Mouse (Mus musculus) Patski (cell line): ENCODE results near the gene Raf1. TPM values are rescaled to one million over a fixed set of nuclear protein-coding genes. Genes with fewer than 3 reads are reported as not detected.
"Not testable (repeated sequence)": the region's sequence is repeated elsewhere in the genome, so short reads cannot be mapped to it uniquely, and the experiment has no call there.

Experiments
- ATAC-seq: fragments of 100-300 bp; one replicate; pipeline ENCODE4 v1.8.0; 2021
- CTCF ChIA-PET: fragments of 350-600 bp; sonication (Branson Sonifier 250); formaldehyde crosslinking; loops from one replicate; lab custom pipeline; 2022; ENCODE audit warnings: inconsistent platforms; lab: Charles Lee
- POLR2A ChIA-PET: fragments of 350-600 bp; sonication (Branson Sonifier 250); formaldehyde crosslinking; loops from one replicate; lab custom pipeline; 2022; ENCODE audit warnings: antibody characterized with exemption, inconsistent platforms; lab: Charles Lee
- DNase-seq: peaks from one replicate; pipeline ENCODE4 v3.0.0-alpha.2; 2011; ENCODE audit warnings: low read depth, low spot score
- H3K27me3 ChIP-seq: fragments of 371-371 bp; one replicate; pipeline ENCODE4 v1.5.1; 2021
- CTCF ChIP-seq: fragments of 100-300 bp; IDR thresholded peaks from one replicate; pipeline ENCODE4 v1.5.1; 2021
- in situ Hi-C: fragments of 300-500 bp; cut with MboI; formaldehyde crosslinking; loops from 3 replicates; pipeline ENCODE4 v1.11.1; 2018; ENCODE audit warnings: low pct_unique_long_range_greater_than_20kb, mixed read lengths
- polyA plus RNA-seq: library from polyadenylated mRNA; unstranded; gene quantifications from one replicate; pipeline ENCODE4 v1.2.3, GENCODE M21; 2021

Gene Raf1
- polyA plus RNA-seq, 1 experiment from 2014 or later, result 96.8 TPM

DNA sequence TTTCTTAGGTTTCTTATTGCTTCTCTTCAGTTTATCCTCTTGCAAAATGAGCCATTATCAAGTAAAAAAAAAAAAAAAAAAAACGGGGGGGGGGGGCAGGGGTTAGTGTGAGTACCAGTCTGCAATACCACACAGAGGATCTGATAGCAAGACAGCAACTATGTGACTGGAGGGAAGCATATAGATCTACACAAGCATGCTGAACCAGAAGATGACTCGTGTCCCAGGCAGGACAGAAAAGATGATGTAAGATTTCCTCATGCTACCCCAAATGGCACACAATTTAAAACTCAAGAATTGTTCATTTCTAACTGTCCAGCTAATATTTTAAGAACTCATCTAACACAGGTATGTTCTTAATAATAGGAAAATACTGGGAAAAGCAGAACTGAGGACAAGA is 22.5 kb downstream of the Raf1 start:
- CTCF ChIA-PET, result interaction anchor here (0.7 to 1.1 kb wide), 3 partner anchors 12 to 14 kb away, joined by 4 to 5 read pairs (median 4); no protein-coding TSS in a partner anchor
- H3K27me3 ChIP-seq, result no peaks in the 10 kb centered on the region

DNA sequence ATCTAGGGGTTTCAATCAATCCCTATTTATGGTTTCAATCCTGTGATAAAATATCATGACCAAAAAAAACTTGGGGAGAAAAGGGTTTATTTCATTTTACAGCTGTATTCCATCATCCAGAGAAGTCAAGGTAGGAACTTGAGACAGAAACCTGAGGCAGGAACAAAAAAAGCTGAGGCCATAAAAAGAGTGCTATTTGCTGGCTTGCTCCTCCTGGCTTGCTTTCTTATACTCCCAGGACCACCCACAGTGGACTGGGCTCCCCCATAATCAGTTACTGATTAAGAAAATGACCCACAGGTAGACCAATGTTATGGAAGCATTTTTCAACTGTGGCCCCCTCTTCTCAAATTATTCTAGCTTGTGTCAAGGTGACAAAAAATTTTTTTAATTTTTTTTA is 24.7 kb downstream of the Raf1 start:
- no peaks in the 10 kb centered on the region for H3K27me3 ChIP-seq
- TF ChIP-seq CTCF, result no peak
- DNase-seq (no peak), ATAC-seq (no peak)
- in situ Hi-C loops, result no loop called here
- POLR2A ChIA-PET, result interaction anchor here (0.7 to 1.2 kb wide), 2 partner anchors 25 to 425 kb away, joined by 3 read pairs; partner anchors contain the start of gene Raf1
- CTCF ChIA-PET, result interaction anchor here (1.0 to 2.2 kb wide), 3 partner anchors 11 to 22 kb away, joined by 3 to 5 read pairs (median 4); no protein-coding TSS in a partner anchor

More for the DNA sequence above, 22.5 kb downstream of the Raf1 start:
- in situ Hi-C loops, result no loop called here
- ATAC-seq (no peak), DNase-seq (no peak)
- TF ChIP-seq CTCF, result no peak
- POLR2A ChIA-PET, result no interaction called here

DNA sequence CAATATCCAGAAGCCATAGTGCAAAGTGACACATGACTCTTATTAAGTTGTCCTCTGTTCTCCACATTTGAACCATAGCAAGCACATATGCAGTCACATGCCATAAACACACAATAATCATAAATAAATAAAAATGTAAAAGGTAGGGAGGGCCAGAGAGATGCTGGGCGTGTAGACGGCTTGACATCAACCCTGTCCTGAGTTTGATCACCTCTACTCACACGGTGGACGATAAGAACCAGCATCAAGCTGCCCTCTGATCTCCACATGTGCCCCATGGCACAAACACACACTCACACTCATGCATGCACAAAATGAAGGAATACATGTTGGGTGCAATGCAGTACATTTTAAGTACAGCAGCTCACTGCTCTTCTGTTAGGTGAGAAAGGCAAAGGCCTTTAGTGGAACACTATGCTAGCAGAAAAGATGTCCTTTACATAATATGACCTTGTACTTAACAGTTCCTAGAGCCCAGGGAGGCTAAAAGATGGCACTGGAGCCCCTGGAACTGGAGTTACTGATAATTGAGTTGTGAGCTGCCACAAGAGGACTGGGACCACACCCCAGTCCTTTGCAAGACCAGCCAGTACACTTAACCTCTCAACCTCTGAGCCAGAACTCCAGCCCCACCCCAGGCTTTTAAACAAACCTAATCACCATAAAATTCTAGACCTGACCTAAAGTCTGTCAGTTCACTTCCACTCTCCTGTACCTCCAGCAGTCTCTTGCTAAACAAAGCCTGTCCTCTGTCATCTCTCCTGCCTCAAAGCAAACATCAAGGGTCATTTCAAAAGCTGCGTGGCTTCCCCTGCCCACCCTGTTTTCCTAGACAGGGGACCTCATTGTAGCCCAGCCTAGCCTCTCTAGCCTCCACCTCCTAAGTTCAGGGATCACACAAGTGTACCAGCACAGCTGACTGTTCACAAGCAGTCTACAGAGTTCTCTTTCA is 25.7 kb downstream of the Raf1 start:
- in situ Hi-C loops, result no loop called here
- TF ChIP-seq CTCF, result no peak
- H3K27me3 ChIP-seq, result no peaks in the 10 kb centered on the region
- CTCF ChIA-PET, result interaction anchor here (1.3 to 2.2 kb wide), 2 partner anchors 17 to 23 kb away, joined by 3 to 5 read pairs; no protein-coding TSS in a partner anchor
- ATAC-seq (no peak), DNase-seq (no peak)
- POLR2A ChIA-PET, result interaction anchor here (0.6 to 0.7 kb wide), 2 partner anchors 44 to 424 kb away, joined by 3 to 4 read pairs; no protein-coding TSS in a partner anchor

DNA sequence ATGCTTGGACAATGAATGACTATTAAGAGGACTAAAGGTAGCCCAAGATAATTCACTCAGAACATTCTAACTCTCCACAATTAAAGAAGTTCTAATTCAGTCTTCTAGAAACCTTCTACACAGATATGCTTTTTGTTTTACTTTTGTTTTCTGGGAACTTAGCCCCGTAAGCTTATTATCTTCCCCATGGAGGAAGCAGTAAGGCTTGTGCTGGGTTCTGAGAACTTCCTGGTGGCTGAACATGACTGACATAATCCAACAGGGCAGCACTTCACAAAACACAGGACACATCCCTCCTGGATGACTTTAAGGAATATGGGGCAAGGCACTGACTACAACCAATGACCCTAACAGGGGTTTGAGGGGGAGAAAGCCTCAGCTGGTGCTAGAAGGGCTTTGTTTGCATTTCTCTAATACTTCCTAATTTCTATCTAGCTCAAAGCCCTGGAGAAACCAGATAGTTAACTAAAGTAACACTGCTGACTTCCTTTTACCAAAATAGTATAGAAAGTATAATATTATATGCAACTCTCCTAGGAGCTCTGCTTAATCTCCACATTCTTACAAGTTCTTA is 26.6 kb downstream of the Raf1 start:
- TF ChIP-seq CTCF, result no peak
- DNase-seq (no peak), ATAC-seq (no peak)
- H3K27me3 ChIP-seq, result no peaks in the 10 kb centered on the region
- in situ Hi-C loops, result no loop called here
- ChIA-PET POLR2A (interaction anchor here (0.6 kb wide), 1 partner anchor 44 kb away, joined by 4 read pairs; no protein-coding TSS in a partner anchor), CTCF (interaction anchor here (1.9 to 2.2 kb wide), 2 partner anchors 16 kb away, joined by 4 to 5 read pairs; no protein-coding TSS in a partner anchor)

DNA sequence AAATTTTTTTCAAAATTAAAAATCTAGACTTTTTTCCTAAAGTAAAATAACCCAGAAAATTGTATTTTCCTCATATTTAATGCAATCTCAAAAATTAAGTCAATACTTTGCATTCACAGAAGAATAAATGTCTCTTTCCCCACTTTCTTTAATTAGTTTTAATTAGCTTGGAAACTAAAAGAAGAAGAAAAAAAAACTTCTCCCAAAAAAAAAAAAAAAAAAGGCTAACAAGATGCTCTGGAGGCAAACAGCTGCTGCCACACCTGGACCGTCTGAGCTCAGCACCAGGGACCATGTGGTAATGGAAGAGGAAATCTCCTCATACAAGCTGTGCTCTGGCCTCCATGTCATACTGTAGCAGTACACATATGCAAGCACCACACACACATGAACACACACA is 33.1 kb downstream of the Raf1 start:
- ATAC-seq (no peak), DNase-seq (no peak)
- H3K27me3 ChIP-seq, result no peaks in the 10 kb centered on the region
- POLR2A ChIA-PET, result no interaction called here
- TF ChIP-seq CTCF, result no peak
- CTCF ChIA-PET, result interaction anchor here (0.6 kb wide), 1 partner anchor 162 kb away, joined by 3 read pairs; no protein-coding TSS in a partner anchor
- in situ Hi-C loops, result no loop called here

DNA sequence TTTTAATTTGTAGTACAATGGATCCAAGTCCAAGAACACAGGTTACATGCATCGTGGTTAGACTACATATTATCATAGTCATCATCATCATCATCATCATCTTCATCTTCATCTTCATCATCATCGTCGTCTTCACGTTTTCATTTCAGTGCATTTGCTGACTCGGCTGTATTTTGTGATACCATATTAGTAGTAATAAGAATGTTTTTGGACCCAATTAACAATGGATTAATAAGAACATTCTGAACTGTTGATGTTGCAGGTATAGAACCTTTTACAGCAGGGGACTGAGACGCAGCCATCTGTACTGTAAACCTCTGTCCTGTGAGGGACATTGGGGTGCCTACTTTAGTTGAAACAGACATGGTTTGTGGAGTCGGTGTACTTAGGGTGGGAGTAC is 38.2 kb downstream of the Raf1 start:
- POLR2A ChIA-PET, DNase-seq, in situ Hi-C loops, H3K27me3 ChIP-seq, CTCF ChIA-PET, ATAC-seq: not testable (repeated sequence)

DNA sequence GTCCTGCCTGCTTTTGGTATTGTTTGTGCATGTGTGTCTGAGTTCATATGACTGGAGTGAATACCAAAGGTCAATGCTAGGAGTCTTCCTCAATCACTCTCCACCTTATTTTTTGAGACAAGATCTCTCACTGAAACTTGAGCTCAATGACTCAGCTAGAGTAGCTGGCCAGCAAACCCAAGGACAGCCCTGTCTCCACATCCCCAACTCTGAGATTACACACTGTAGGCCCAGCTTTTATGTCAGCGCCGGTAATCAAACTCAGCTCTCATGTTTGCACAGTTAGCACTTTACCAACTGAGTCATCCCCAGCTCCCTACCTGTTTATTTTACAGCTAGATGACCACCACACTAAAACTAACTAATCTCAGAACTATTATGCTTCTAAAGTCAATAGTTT is 42.4 kb downstream of the Raf1 start:
- POLR2A ChIA-PET, result no interaction called here
- ATAC-seq, result no peak
- CTCF ChIA-PET, result interaction anchor here (1.1 to 2.2 kb wide), 6 partner anchors 11 to 27 kb away, joined by 4 to 7 read pairs (median 4); no protein-coding TSS in a partner anchor
- H3K27me3 ChIP-seq, result no peaks in the 10 kb centered on the region
- DNase-seq, result no peak
- in situ Hi-C loops, result no loop called here
- no peak for TF ChIP-seq CTCF

DNA sequence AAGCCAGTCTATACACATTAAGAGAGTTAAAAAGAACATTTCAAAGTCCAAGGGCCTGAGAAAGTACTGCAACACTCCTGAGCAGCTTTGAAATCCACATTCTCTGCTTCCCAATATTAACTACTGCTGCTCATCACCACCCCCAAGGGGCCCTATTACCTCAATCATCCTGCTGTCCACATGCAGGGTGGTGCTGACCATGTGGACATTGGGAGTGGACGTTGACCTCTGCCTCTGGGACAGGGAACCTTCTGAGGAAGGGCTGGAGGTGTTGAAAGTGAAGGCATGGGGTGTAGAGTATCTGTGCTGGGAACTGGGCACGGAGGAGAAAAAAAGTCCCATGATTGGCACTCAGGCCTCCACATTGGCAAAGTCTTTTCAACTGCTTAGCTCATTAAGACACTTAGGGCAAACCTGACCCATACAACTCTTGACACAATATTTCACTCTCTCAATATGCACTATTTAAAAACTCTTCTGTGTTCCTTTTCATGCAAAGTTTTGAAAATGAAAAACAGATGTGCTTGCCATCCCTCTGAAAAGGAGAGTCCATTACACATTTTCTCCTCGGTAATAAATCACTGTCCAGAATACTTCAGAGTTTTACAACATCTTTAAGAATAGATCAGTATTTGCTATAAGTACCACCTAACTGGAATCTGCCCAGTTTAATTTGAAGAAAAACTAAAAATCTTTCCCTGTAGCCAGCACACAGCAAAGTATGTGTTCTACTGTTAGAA is 45.2 kb downstream of the Raf1 start:
- no peak for TF ChIP-seq CTCF
- in situ Hi-C loops, result no loop called here
- no peak for ATAC-seq
- H3K27me3 ChIP-seq, result no peaks in the 10 kb centered on the region
- no peak for DNase-seq
- POLR2A ChIA-PET, result interaction anchor here (1.2 kb wide), 1 partner anchor 9 kb away, joined by 3 read pairs; no protein-coding TSS in a partner anchor
- CTCF ChIA-PET, result interaction anchor here (1.6 to 1.9 kb wide), 2 partner anchors 9 to 10 kb away, joined by 4 to 8 read pairs; no protein-coding TSS in a partner anchor

DNA sequence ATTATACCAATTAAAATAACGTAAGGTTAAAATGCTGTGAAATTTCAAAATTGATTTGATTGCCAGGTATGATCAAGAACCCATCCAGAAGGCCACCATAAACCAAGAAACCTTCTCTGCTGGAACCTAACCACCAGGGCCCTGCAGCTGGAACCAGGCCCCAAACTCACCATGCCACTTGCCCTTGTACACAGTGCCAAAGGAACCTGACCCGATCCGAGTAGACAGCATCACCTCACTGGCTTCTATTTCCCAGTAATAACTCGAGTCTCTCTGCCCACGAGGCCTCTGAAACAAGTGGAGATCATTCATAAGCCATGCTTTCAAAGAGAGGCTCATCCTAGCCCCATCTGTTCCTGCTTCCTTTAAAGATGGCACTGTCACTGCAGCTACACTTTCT is 50.3 kb downstream of the Raf1 start:
- CTCF ChIA-PET, result no interaction called here
- no peak for ATAC-seq
- in situ Hi-C loops, result no loop called here
- POLR2A ChIA-PET, result interaction anchor here (1.2 kb wide), 1 partner anchor 9 kb away, joined by 3 read pairs; no protein-coding TSS in a partner anchor
- TF ChIP-seq CTCF, result no peak
- no peak for DNase-seq
- no peaks in the 10 kb centered on the region for H3K27me3 ChIP-seq

DNA sequence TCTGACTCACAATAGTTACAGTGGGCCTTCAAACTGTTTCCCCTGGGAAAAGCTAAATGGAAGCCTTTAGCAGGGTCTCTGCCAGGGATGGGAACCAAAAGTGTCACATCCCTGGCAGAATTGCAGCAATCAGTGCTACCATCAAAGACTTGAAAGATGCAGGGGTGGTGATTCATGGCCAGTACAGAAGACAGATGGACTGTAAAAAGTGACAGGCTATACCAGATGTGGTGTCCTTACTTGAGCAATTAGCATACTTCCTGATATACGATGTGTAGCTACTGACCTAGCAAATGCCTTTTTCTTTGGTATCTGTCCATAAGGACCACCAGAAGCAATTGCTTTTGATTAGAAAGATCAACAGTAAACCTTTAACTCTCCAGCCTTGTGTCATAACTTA is 55.5 kb downstream of the Raf1 start:
- no peak for ATAC-seq
- CTCF ChIA-PET, result interaction anchor here (1.1 to 3.5 kb wide), 4 partner anchors 10 to 37 kb away, joined by 3 to 23 read pairs (median 6); no protein-coding TSS in a partner anchor
- no peak for DNase-seq
- in situ Hi-C loops, result no loop called here
- POLR2A ChIA-PET, result no interaction called here
- TF ChIP-seq CTCF, result no peak
- H3K27me3 ChIP-seq, result no peaks in the 10 kb centered on the region
